Mouse (Mus musculus) bone marrow, adult 2 months (tissue): ENCODE measurements around the gene Gm49340. TPM values are rescaled to one million over a fixed set of nuclear protein-coding genes. Genes with fewer than 3 reads are reported as not detected.

ENCODE experiments used
- H3K27ac ChIP-seq: fragments of 200-500 bp; 2 replicates; pipeline ENCODE4 v1.5.1; 2012; ENCODE audit warnings: low read depth, mild to moderate bottlenecking, control low read depth, inconsistent platforms, low read length; ENCODE audit not compliant: control insufficient read depth, poor library complexity, insufficient read depth
- H3K4me1 ChIP-seq: fragments of 200-500 bp; 2 replicates; pipeline ENCODE4 v1.6.1; 2011; ENCODE audit warnings: low read length; ENCODE audit not compliant: control insufficient read depth, insufficient read depth
- H3K4me3 ChIP-seq: fragments of 200-500 bp; replicated peaks from 2 replicates; pipeline ENCODE3; 2011; ENCODE audit warnings: mild to moderate bottlenecking, low read depth, low read length, control low read depth; ENCODE audit not compliant: control insufficient read depth
- CTCF ChIP-seq: fragments of 200-500 bp; IDR thresholded peaks from 2 replicates; pipeline ENCODE4 v1.5.1; 2011; ENCODE audit warnings: low read length, control low read depth; ENCODE audit not compliant: control insufficient read depth, insufficient read depth
- POLR2A ChIP-seq: fragments of 200-500 bp; IDR thresholded peaks from 2 replicates; pipeline ENCODE4 v1.6.1; 2011; ENCODE audit warnings: low read depth, mild to moderate bottlenecking, control low read depth, low read length, borderline replicate concordance; ENCODE audit not compliant: control insufficient read depth
- WGBS: fragments of 180-500 bp; shearing (Covaris S2); methylation state at CpG from one replicate; pipeline ENCODE4 v1.1.7; 2018; 5-methylcytosine and 5-hydroxymethylcytosine counted together
- polyA plus RNA-seq: library from polyadenylated mRNA; stranded (reverse); fragments of >200 nt; gene quantifications from 2 replicates; pipeline ENCODE4 v1.2.4, GENCODE M21; 2011; ENCODE audit warnings: low replicate concordance; ENCODE audit not compliant: missing spikeins, insufficient read depth, insufficient read length

Gm49340 gene
- polyA plus RNA-seq, 1 experiment = not detected

- TF ChIP-seq CTCF = no peak
- no peak for TF ChIP-seq POLR2A
- no peaks in the 10 kb centered on the region for H3K4me1 ChIP-seq
- H3K4me3 ChIP-seq = no peak overlapping the region
- WGBS = 59% methylated on average over 9 of the region's 9 CpGs
- no peak overlapping the region for H3K27ac ChIP-seq
Observed at GRCm38 (mm10) chr11:73323906-73324830, 5.4 kb upstream of the Gm49340 start.

GRCm38 (mm10) chr11:73326485-73326886, 3.1 kb upstream of the Gm49340 start:
- WGBS = 16% methylated on average over 12 of the region's 12 CpGs
- TF ChIP-seq POLR2A (no peak), CTCF (no peak)
- Histone ChIP-seq H3K4me3 (no peak overlapping the region), H3K4me1 (no peaks in the 10 kb centered on the region), H3K27ac (no peak overlapping the region)

GRCm38 (mm10) chr11:73327361-73327760, 2.2 kb upstream of the Gm49340 start:
- 68% methylated on average over 4 of the region's 4 CpGs for WGBS
- Histone ChIP-seq H3K27ac (no peak overlapping the region), H3K4me3 (no peak overlapping the region), H3K4me1 (no peaks in the 10 kb centered on the region)
- TF ChIP-seq CTCF (no peak), POLR2A (no peak)

- 71% methylated on average over 2 of the region's 2 CpGs for WGBS
- no peak for TF ChIP-seq POLR2A
- TF ChIP-seq CTCF = no peak
- H3K4me3 ChIP-seq = no peak overlapping the region
- H3K4me1 ChIP-seq = no peaks in the 10 kb centered on the region
- H3K27ac ChIP-seq = no peak overlapping the region
Observed at GRCm38 (mm10) chr11:73333357-73333756, 3.8 kb downstream of the Gm49340 start.

- H3K27ac ChIP-seq = no peak overlapping the region
- no peaks in the 10 kb centered on the region for H3K4me1 ChIP-seq
- WGBS = 72% methylated on average over 4 of the region's 4 CpGs
- TF ChIP-seq CTCF = no peak
- no peak for TF ChIP-seq POLR2A
- no peak overlapping the region for H3K4me3 ChIP-seq
Observed at GRCm38 (mm10) chr11:73336919-73337318, 7.4 kb downstream of the Gm49340 start.

GRCm38 (mm10) chr11:73350483-73350882, 20.9 kb downstream of the Gm49340 start, which contains the start of gene Olfr20:
Olfr20 (plus strand) TSS chr11:73350783.
- Histone ChIP-seq H3K4me1 (no peaks in the 10 kb centered on the region), H3K27ac (no peak within 1 kb of the TSS), H3K4me3 (no peak within 1 kb of the TSS)
- WGBS = 41% methylated on average over 3 of the region's 3 CpGs
- no peak for TF ChIP-seq CTCF
- TF ChIP-seq POLR2A = no peak

GRCm38 (mm10) chr11:73370946-73371345, 41.4 kb downstream of the Gm49340 start, which contains the start of gene Olfr376:
Olfr376 (plus strand) TSS chr11:73371246.
- 71% methylated on average over 2 of the region's 2 CpGs for WGBS
- H3K4me3 ChIP-seq = no peak within 1 kb of the TSS
- no peak within 1 kb of the TSS for H3K27ac ChIP-seq
- no peak for TF ChIP-seq CTCF
- TF ChIP-seq POLR2A = no peak
- H3K4me1 ChIP-seq = no peaks in the 10 kb centered on the region

- Histone ChIP-seq H3K4me3 (no peak overlapping the region), H3K27ac (no peak overlapping the region), H3K4me1 (no peaks in the 10 kb centered on the region)
- TF ChIP-seq CTCF (no peak), POLR2A (no peak)
- WGBS = 60% methylated on average over 4 of the region's 4 CpGs
Observed at GRCm38 (mm10) chr11:73395374-73395773, 65.8 kb downstream of the Gm49340 start.

GRCm38 (mm10) chr11:73399514-73399913, 70.0 kb downstream of the Gm49340 start, which contains the start of gene Olfr1:
Olfr1 (minus strand) TSS chr11:73399614.
- no peak for TF ChIP-seq CTCF
- TF ChIP-seq POLR2A = no peak
- Histone ChIP-seq H3K4me1 (no peaks in the 10 kb centered on the region), H3K4me3 (no peak within 1 kb of the TSS), H3K27ac (no peak within 1 kb of the TSS)

Other genes with a start within 250 kb of the Gm49340 start
- gene Itgae, start 239.2 kb upstream of the Gm49340 start, polyA plus RNA-seq = 1.2 TPM in 1 of 2 replicates, not detected in the other
- gene Haspin, start 191.4 kb upstream of the Gm49340 start, polyA plus RNA-seq = 8.7 and 15.2 TPM in 2 replicates
- gene P2rx5, start 169.3 kb upstream of the Gm49340 start, polyA plus RNA-seq = 0.85 TPM in 1 of 2 replicates, not detected in the other
- 34.9 and 46.1 TPM in 2 replicates for gene Emc6, start 152.7 kb upstream of the Gm49340 start, polyA plus RNA-seq
- gene Tax1bp3, start 152.7 kb upstream of the Gm49340 start, polyA plus RNA-seq = 5.4 and 9.9 TPM in 2 replicates
- gene Ctns, start 130.7 kb upstream of the Gm49340 start, polyA plus RNA-seq = 9.3 and 10.2 TPM in 2 replicates
- 0.81 and 1.4 TPM in 2 replicates for gene Shpk, start 130.3 kb upstream of the Gm49340 start, polyA plus RNA-seq
- gene Trpv1, start 95.4 kb upstream of the Gm49340 start, polyA plus RNA-seq = not detected in 2 replicates
- not detected in 2 replicates for gene Trpv3, start 62.4 kb upstream of the Gm49340 start, polyA plus RNA-seq
- gene Aspa, start 145 bp upstream of the Gm49340 start, polyA plus RNA-seq = 1.7 and 2.0 TPM in 2 replicates
- gene Spata22, start within 50 bp of the Gm49340 start, polyA plus RNA-seq = not detected in 2 replicates
- not detected in 2 replicates for gene Olfr20, start 21.0 kb downstream of the Gm49340 start, polyA plus RNA-seq
- not detected in 2 replicates for gene Olfr376, start 41.5 kb downstream of the Gm49340 start, polyA plus RNA-seq
- not detected in 2 replicates for gene Olfr1, start 69.9 kb downstream of the Gm49340 start, polyA plus RNA-seq
- not detected in 2 replicates for gene Olfr378, start 98.7 kb downstream of the Gm49340 start, polyA plus RNA-seq
- not detected in 2 replicates for gene Olfr380, start 127.8 kb downstream of the Gm49340 start, polyA plus RNA-seq
- 0.36 TPM in 1 of 2 replicates, not detected in the other for gene Olfr381, start 161.9 kb downstream of the Gm49340 start, polyA plus RNA-seq
- gene Olfr382, start 187.5 kb downstream of the Gm49340 start, polyA plus RNA-seq = not detected in 2 replicates